Mouse (Mus musculus): ENCODE results near the gene Mybpc3. TPM values are rescaled to one million over a fixed set of nuclear protein-coding genes. Genes with fewer than 3 reads are reported as not detected.

Mybpc3 gene
- polyA plus RNA-seq, 1 experiment from 2014 or later = 0.28 TPM

DNA sequence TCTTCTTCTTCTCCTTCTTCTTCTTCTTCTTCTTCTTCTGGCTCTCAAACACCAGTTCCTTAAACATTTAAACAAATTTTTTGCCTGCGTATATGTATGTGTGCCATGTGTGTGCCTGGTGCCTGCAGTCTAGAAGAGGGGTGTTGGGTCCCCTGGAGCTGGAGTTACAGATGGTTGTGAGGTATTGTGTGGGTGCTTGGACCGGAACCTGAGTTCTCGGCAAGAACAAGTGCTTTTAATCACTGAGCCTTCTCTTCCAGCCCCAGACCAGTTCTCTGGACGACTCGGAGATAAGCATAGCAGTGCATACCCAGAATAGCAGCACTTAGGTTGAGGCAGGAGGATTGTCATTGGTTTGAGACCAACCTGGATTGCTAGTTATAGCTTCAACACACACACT, 1.1 kb upstream of the Mybpc3 start:
- WGBS = 84% methylated on average over 5 of the region's 5 CpGs
- no peaks in the 10 kb centered on the region for H3K9me3 ChIP-seq (replicated peaks)
- no peaks in the 10 kb centered on the region for H3K36me3 ChIP-seq
- H3K4me2 ChIP-seq (replicated peaks) = no peak overlapping the region
- H3K27ac ChIP-seq = no peak overlapping the region
- H3K9ac ChIP-seq = no peak overlapping the region
- no peak overlapping the region for H3K4me3 ChIP-seq
- peaks cover 8% of the 10 kb centered on the region for H3K27me3 ChIP-seq
- H3K4me1 ChIP-seq = peaks cover 7% of the 10 kb centered on the region
- no peak for ATAC-seq (ENCODE audit: low FRiP score)

DNA sequence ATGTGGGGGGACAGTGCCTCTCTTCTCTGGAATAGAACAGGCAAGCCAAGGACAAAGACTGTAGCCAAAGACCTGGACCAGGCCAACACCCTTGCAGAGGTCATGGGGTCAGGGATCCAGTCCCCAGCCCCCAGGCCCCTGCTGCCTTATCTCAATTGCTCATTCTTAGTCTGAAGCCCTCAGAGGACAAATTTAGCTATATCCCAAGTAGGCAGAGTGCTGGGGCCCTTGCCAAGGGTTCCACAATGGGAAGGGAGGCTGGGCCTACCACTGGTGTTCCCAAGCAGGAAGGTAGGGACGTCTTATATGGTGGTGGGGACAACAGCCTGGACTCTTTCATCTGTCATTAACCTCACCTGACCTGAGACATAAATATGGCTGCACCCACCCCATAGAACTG, 703 bp downstream of the Mybpc3 start:
- peaks cover 12% of the 10 kb centered on the region for H3K27me3 ChIP-seq
- H3K9ac ChIP-seq = no peak overlapping the region
- WGBS = 86% methylated on average over 1 of the region's 1 CpGs
- no peaks in the 10 kb centered on the region for H3K9me3 ChIP-seq (replicated peaks)
- peaks cover 7% of the 10 kb centered on the region for H3K4me1 ChIP-seq
- H3K4me2 ChIP-seq (replicated peaks) = no peak overlapping the region
- H3K36me3 ChIP-seq = no peaks in the 10 kb centered on the region
- no peak overlapping the region for H3K4me3 ChIP-seq
- H3K27ac ChIP-seq = no peak overlapping the region
- ATAC-seq (ENCODE audit: low FRiP score) = no peak

DNA sequence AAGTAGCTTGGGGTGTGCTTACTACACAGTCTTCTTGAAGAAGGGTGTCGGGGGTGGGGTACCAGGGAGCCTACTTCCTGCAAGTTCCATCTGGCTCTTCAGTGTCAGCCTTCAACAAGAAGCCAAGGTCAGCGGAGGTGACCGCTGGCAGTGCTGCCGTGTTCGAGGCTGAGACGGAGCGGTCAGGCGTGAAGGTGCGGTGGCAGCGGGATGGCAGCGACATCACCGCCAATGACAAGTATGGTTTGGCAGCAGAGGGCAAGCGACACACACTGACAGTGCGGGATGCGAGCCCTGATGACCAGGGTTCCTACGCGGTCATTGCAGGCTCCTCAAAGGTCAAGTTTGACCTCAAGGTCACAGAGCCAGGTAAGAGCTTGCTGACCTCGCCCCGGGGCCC, 1.1 kb downstream of the Mybpc3 start:
- peaks cover 12% of the 10 kb centered on the region for H3K27me3 ChIP-seq
- H3K4me1 ChIP-seq = peaks cover 7% of the 10 kb centered on the region
- no peak for ATAC-seq (ENCODE audit: low FRiP score)
- H3K27ac ChIP-seq = no peak overlapping the region
- H3K4me2 ChIP-seq (replicated peaks) = no peak overlapping the region
- no peaks in the 10 kb centered on the region for H3K9me3 ChIP-seq (replicated peaks)
- H3K9ac ChIP-seq = no peak overlapping the region
- 90% methylated on average over 19 of the region's 19 CpGs for WGBS
- no peak overlapping the region for H3K4me3 ChIP-seq
- no peaks in the 10 kb centered on the region for H3K36me3 ChIP-seq

DNA sequence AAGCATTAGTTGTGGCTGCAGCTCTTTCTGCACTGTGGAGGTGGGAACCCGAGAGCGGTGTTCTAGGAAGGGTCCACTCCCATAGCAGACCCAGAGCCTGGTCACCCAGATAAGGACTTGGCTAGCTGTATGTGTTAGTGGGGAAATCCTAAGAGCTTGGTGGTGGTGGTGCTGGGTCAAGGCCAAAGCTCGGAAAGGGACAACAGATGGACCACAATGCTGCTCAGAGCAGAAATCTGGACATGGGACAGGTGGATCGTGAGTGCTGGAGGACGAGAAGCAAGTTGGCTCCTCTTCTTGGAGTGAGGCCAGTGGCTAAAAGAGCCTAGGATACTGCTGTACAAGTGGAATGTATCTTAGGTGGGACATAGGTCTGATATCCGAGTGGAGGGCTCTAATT, 1.6 kb downstream of the Mybpc3 start:
- WGBS = 84% methylated on average over 6 of the region's 6 CpGs
- Histone ChIP-seq H3K27me3 (peaks cover 12% of the 10 kb centered on the region), H3K4me1 (peaks cover 7% of the 10 kb centered on the region), H3K9ac (no peak overlapping the region), H3K4me3 (no peak overlapping the region), H3K36me3 (no peaks in the 10 kb centered on the region), H3K27ac (no peak overlapping the region), H3K9me3 (replicated peaks) (no peaks in the 10 kb centered on the region), H3K4me2 (replicated peaks) (no peak overlapping the region)
- no peak for ATAC-seq (ENCODE audit: low FRiP score)

DNA sequence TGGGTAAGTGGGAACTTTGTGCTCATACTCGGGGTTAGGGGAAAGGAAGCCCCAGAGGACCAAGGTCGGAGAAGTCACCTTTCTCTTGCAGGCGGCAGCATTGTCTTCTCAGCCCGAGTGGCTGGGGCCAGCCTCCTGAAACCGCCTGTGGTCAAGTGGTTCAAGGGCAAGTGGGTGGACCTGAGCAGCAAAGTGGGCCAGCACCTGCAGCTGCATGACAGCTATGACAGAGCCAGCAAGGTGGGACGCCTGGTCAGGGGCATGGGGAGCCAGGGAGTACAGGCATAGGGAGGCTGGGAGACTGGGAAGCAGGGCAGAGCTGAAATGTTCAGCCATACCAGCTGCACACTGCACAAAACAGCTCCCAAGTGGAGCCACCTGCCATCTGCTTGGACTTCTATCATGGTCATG, 2.3 kb downstream of the Mybpc3 start:
- Histone ChIP-seq H3K9me3 (replicated peaks) (no peaks in the 10 kb centered on the region), H3K4me1 (peaks cover 5% of the 10 kb centered on the region), H3K4me2 (replicated peaks) (no peak overlapping the region), H3K36me3 (no peaks in the 10 kb centered on the region), H3K27me3 (peaks cover 12% of the 10 kb centered on the region), H3K4me3 (no peak overlapping the region), H3K9ac (no peak overlapping the region), H3K27ac (no peak overlapping the region)
- WGBS = 64% methylated on average over 6 of the region's 6 CpGs
- ATAC-seq (ENCODE audit: low FRiP score) = no peak

DNA sequence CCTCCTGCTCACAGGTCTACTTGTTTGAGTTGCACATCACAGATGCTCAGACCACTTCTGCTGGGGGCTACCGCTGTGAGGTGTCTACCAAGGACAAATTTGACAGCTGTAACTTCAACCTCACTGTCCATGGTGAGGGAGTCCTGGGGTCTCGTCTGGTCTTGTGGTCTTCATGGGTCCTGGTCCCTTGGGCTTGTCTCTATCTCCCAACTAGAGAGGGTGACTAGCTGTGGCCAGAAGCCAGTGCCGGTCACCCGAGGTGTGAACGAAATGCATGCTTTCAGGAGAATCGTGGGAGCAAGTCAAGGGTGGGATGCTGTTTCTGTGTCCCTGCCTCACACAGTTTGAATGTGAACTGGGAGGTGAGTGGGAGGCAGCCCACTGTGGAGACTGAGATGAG, 3.1 kb downstream of the Mybpc3 start:
- WGBS = 87% methylated on average over 6 of the region's 6 CpGs
- no peaks in the 10 kb centered on the region for H3K9me3 ChIP-seq (replicated peaks)

DNA sequence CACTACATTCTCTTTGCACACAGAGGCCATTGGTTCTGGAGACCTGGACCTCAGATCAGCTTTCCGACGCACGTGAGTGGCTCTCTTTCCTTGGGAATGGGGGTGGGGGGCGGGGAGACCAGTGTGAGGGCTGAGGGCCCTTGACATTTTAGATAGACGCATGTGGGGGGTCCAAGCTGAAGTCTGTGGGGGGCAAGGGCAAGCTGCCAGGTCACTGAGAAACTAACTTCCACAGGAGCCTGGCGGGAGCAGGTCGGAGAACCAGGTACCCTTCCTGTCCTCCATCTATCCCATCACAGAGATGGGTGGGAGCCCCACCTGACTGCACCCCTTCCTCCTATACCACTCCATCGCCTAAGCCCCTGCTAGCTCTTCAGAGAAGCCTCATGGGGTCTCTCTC, 3.6 kb downstream of the Mybpc3 start:
- H3K4me1 ChIP-seq = no peaks in the 10 kb centered on the region
- no peak for ATAC-seq (ENCODE audit: low FRiP score)
- no peak overlapping the region for H3K27ac ChIP-seq
- no peaks in the 10 kb centered on the region for H3K36me3 ChIP-seq
- peaks cover 4% of the 10 kb centered on the region; the same call in 1 of the 2 replicates for H3K27me3 ChIP-seq
- WGBS = 65% methylated on average over 8 of the region's 8 CpGs
- no peak overlapping the region for H3K9ac ChIP-seq
- no peak overlapping the region for H3K4me3 ChIP-seq
- H3K9me3 ChIP-seq (replicated peaks) = no peaks in the 10 kb centered on the region
- H3K4me2 ChIP-seq (replicated peaks) = no peak overlapping the region

More for the DNA sequence above, 3.1 kb downstream of the Mybpc3 start:
- no peaks in the 10 kb centered on the region for H3K4me1 ChIP-seq
- no peak overlapping the region for H3K27ac ChIP-seq
- H3K4me2 ChIP-seq (replicated peaks) = no peak overlapping the region
- H3K27me3 ChIP-seq = peaks cover 7% of the 10 kb centered on the region
- H3K4me3 ChIP-seq = no peak overlapping the region
- no peak for ATAC-seq (ENCODE audit: low FRiP score)
- H3K36me3 ChIP-seq = no peaks in the 10 kb centered on the region
- no peak overlapping the region for H3K9ac ChIP-seq

DNA sequence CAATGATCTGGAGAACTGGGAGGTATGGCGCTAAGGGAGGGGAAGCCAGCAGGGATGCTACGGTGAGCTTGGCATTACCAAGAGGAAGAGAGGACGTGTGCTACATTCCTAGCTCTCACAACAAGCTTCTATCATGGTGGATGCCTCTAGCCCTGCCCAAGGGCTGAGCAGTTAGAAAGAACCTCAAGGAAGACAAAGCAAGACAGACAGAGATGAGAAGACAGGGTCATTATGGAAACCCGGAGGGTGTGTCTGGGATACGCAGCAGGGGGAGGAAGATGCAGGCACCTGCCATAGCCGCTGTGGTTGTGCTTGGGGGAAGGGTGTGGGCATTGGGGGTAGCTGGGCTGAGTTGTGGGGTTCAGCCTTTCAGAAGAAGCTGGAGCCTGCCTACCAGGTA, 5.6 kb downstream of the Mybpc3 start:
- Histone ChIP-seq H3K4me1 (no peaks in the 10 kb centered on the region), H3K9ac (no peak overlapping the region), H3K4me3 (no peak overlapping the region), H3K4me2 (replicated peaks) (no peak overlapping the region), H3K36me3 (no peaks in the 10 kb centered on the region), H3K9me3 (replicated peaks) (no peaks in the 10 kb centered on the region), H3K27ac (no peak overlapping the region), H3K27me3 (peaks cover 4% of the 10 kb centered on the region; the same call in 1 of the 2 replicates)
- 74% methylated on average over 6 of the region's 6 CpGs for WGBS
- no peak for ATAC-seq (ENCODE audit: low FRiP score)

DNA sequence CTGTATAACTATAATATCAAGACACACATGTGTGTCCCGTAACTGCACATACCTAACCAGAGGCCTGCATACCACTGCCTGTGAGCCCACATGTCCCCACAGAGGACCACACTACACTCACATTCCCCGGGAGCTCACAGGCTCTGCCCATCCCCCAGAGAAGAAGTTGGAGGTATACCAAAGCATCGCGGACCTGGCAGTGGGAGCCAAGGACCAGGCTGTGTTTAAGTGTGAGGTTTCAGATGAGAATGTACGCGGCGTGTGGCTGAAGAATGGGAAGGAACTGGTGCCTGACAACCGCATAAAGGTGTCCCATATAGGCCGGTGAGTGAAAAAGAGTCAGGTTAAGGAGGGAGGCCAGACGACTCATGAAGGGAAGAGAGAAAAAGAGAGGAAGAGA, 7.2 kb downstream of the Mybpc3 start:
- Histone ChIP-seq H3K4me2 (replicated peaks) (no peak overlapping the region), H3K9me3 (replicated peaks) (no peaks in the 10 kb centered on the region), H3K36me3 (no peaks in the 10 kb centered on the region), H3K27me3 (peaks cover 4% of the 10 kb centered on the region; the same call in 1 of the 2 replicates), H3K4me3 (no peak overlapping the region), H3K27ac (no peak overlapping the region), H3K9ac (no peak overlapping the region), H3K4me1 (no peaks in the 10 kb centered on the region)
- whole genome bisulfite sequencing = 85% methylated on average over 10 of the region's 10 CpGs
- no peak for ATAC-seq (ENCODE audit: low FRiP score)

DNA sequence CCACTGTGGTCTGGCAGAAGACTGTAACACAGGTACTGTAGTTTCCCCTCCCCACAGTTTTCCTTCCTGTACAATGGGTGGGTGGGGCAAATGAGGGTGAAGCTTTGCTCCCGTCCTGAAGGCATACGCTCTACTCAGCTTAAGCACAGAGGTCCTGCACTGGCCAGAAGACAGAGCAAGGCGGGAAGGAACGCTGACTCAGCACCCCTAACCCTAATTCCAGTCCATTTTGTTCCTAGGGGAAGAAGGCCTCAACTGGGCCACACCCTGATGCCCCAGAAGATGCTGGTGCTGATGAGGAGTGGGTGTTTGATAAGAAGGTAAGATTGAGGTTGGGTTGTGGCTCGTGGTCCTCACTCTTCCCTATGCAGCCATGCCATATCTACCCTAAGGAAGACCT, 10.8 kb downstream of the Mybpc3 start:
- no peak for ATAC-seq (ENCODE audit: low FRiP score)
- H3K9ac ChIP-seq = no peak overlapping the region
- no peaks in the 10 kb centered on the region for H3K36me3 ChIP-seq
- H3K27ac ChIP-seq = no peak overlapping the region
- H3K4me2 ChIP-seq (replicated peaks) = no peak overlapping the region
- no peaks in the 10 kb centered on the region for H3K9me3 ChIP-seq (replicated peaks)
- H3K4me1 ChIP-seq = no peaks in the 10 kb centered on the region
- H3K4me3 ChIP-seq = no peak overlapping the region
- no peaks in the 10 kb centered on the region for H3K27me3 ChIP-seq
- WGBS = 86% methylated on average over 5 of the region's 5 CpGs

DNA sequence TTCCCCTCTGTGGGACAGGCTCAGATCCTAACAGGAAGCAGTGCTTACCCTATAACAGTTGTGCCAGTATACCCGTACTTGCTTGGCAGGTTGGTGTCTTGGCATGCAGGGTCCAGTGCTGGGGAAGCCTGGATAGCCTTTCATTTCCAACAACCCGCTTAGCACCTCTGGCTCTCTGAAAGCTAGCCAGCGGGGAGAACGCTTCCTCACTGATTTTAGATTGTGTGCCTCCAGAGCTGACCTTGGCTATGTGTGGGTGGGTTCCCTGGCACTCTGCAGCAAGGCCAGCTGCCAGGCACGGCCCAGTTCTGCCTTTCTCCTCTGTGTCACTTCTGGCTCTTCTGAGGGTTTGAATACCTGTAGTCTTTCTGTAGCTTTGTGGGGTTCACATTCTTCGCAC, 12.2 kb downstream of the Mybpc3 start:
- H3K4me2 ChIP-seq (replicated peaks) = no peak overlapping the region
- H3K9ac ChIP-seq = no peak overlapping the region
- H3K9me3 ChIP-seq (replicated peaks) = no peaks in the 10 kb centered on the region
- H3K36me3 ChIP-seq = no peaks in the 10 kb centered on the region
- H3K4me3 ChIP-seq = no peak overlapping the region
- 91% methylated on average over 6 of the region's 6 CpGs for WGBS
- no peaks in the 10 kb centered on the region for H3K27me3 ChIP-seq
- no peak overlapping the region for H3K27ac ChIP-seq
- ATAC-seq (ENCODE audit: low FRiP score) = no peak
- H3K4me1 ChIP-seq = no peaks in the 10 kb centered on the region

DNA sequence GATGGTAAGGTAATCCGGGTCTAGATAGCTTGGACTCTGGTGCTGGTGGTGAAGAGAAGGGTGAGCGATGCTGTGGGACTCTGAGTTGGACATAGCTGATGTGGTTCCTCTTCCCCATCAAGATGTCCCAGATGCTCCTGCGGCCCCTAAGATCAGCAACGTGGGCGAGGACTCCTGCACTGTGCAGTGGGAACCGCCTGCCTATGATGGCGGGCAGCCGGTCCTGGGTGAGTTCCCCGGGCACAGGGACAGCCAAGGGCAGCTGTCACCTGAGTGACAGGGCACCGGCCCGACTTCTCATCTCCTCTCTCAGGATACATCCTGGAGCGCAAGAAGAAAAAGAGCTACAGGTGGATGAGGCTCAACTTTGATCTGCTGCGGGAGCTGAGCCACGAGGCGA, 13.3 kb downstream of the Mybpc3 start:
- Histone ChIP-seq H3K36me3 (0 out of 2 replicates have a peak, but pooled peaks cover 2% of the 10 kb centered on the region), H3K27me3 (no peaks in the 10 kb centered on the region), H3K27ac (no peak overlapping the region), H3K4me2 (replicated peaks) (no peak overlapping the region), H3K9me3 (replicated peaks) (no peaks in the 10 kb centered on the region), H3K4me1 (no peaks in the 10 kb centered on the region), H3K4me3 (no peak overlapping the region), H3K9ac (no peak overlapping the region)
- no peak for ATAC-seq (ENCODE audit: low FRiP score)
- 93% methylated on average over 15 of the region's 15 CpGs for WGBS

DNA sequence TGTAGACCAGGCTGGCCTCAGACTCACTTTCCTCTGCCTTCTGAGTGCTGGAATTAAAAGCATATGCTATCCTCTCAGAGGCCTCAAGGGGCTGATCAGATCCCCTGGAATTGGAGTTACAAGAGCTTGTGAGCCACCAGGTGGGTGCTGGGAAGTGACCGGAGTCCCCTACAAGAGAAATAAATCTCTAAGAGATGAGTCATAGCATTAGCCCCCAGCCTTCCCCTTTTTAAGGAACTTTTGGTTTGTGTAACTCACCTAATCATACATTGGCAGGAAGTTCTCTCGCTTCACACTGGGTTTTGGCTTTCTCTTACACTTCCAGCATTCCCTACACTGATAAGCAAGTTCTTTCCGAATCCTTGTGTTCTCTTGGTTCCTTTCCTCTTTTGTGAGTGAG, 14.1 kb downstream of the Mybpc3 start:
- H3K4me2 ChIP-seq (replicated peaks) = no peak overlapping the region
- H3K27ac ChIP-seq = no peak overlapping the region
- ATAC-seq (ENCODE audit: low FRiP score) = no peak
- WGBS = 90% methylated on average over 3 of the region's 3 CpGs
- H3K27me3 ChIP-seq = no peaks in the 10 kb centered on the region
- H3K4me3 ChIP-seq = no peak overlapping the region
- H3K9ac ChIP-seq = no peak overlapping the region
- H3K4me1 ChIP-seq = no peaks in the 10 kb centered on the region
- no peaks in the 10 kb centered on the region for H3K9me3 ChIP-seq (replicated peaks)
- peaks cover 10% of the 10 kb centered on the region for H3K36me3 ChIP-seq
